Mouse (Mus musculus): Measurements from ENCODE around the gene Flt4. TPM values are rescaled to one million over a fixed set of nuclear protein-coding genes. Genes with fewer than 3 reads are reported as not detected.
"Not testable (repeated sequence)": the region's sequence is repeated elsewhere in the genome, so short reads cannot be mapped to it uniquely, and the experiment has no call there.

Gene Flt4
- polyA plus RNA-seq (2015; fragmentation: Nextera tagmentation; extraction: Ambion mirVana): 7.4 and 8.3 TPM in 2 replicates

- Histone ChIP-seq H3K9ac (peak within 1 kb of the TSS; percentile 80), H3K27ac (replicated peaks) (peak within 1 kb of the TSS; percentile 28; the same call in 1 of the 2 replicates), H3K4me1 (peaks cover 25% of the 10 kb centered on the region), H3K4me3 (peak within 1 kb of the TSS; percentile 67), H3K27me3 (replicated peaks) (peaks cover 40% of the 10 kb centered on the region), H3K4me2 (peak within 1 kb of the TSS; percentile 81)
- H3K9me3 ChIP-seq, H3K36me3 ChIP-seq: not testable (repeated sequence)
- ATAC-seq (ENCODE audit: extremely low read depth, insufficient number of reproducible peaks, low FRiP score, low TSS enrichment): peak; percentile 70; the same call in 1 of the 2 replicates
- WGBS: 3% methylated on average over 47 of the region's 61 CpGs
Measured at GRCm38 (mm10) chr11:49608938-49609867, at the start of gene Flt4. Gene Flt4 (plus strand): TSS chr11:49609263.

- not testable (repeated sequence) for H3K36me3 ChIP-seq; ATAC-seq (ENCODE audit: extremely low read depth, insufficient number of reproducible peaks, low FRiP score, low TSS enrichment); H3K27ac ChIP-seq (replicated peaks); H3K4me3 ChIP-seq; H3K9ac ChIP-seq; H3K4me1 ChIP-seq; H3K4me2 ChIP-seq; H3K9me3 ChIP-seq; H3K27me3 ChIP-seq (replicated peaks)
- 42% methylated on average over 2 of the region's 2 CpGs for WGBS
Measured at GRCm38 (mm10) chr11:49575054-49575453, 34.0 kb upstream of the Flt4 start.

- H3K4me2 ChIP-seq; H3K27me3 ChIP-seq (replicated peaks); H3K9me3 ChIP-seq; H3K27ac ChIP-seq (replicated peaks); H3K4me1 ChIP-seq; H3K4me3 ChIP-seq; H3K9ac ChIP-seq; ATAC-seq (ENCODE audit: extremely low read depth, insufficient number of reproducible peaks, low FRiP score, low TSS enrichment); H3K36me3 ChIP-seq: not testable (repeated sequence)
- 75% methylated on average over 8 of the region's 8 CpGs for WGBS
Measured at GRCm38 (mm10) chr11:49580452-49580851, 28.6 kb upstream of the Flt4 start.

GRCm38 (mm10) chr11:49590213-49590612, 18.9 kb upstream of the Flt4 start:
- 79% methylated on average over 19 of the region's 19 CpGs for WGBS
- Histone ChIP-seq H3K27me3 (replicated peaks) (0 out of 2 replicates have a peak, but pooled peaks cover 6% of the 10 kb centered on the region), H3K4me3 (no peak overlapping the region), H3K9ac (no peak overlapping the region), H3K4me2 (no peak overlapping the region), H3K36me3 (no peaks in the 10 kb centered on the region), H3K9me3 (no peaks in the 10 kb centered on the region), H3K4me1 (no peaks in the 10 kb centered on the region), H3K27ac (replicated peaks) (no peak overlapping the region)
- ATAC-seq (ENCODE audit: extremely low read depth, insufficient number of reproducible peaks, low FRiP score, low TSS enrichment): no peak

- H3K4me2 ChIP-seq; H3K4me3 ChIP-seq; H3K4me1 ChIP-seq; H3K27me3 ChIP-seq (replicated peaks); ATAC-seq (ENCODE audit: extremely low read depth, insufficient number of reproducible peaks, low FRiP score, low TSS enrichment); H3K36me3 ChIP-seq; H3K9me3 ChIP-seq; H3K27ac ChIP-seq (replicated peaks); H3K9ac ChIP-seq: not testable (repeated sequence)
- 57% methylated on average over 2 of the region's 2 CpGs for WGBS
Measured at GRCm38 (mm10) chr11:49597149-49597548, 11.9 kb upstream of the Flt4 start.

GRCm38 (mm10) chr11:49608306-49608705, 757 bp upstream of the Flt4 start:
- ATAC-seq (ENCODE audit: extremely low read depth, insufficient number of reproducible peaks, low FRiP score, low TSS enrichment); H3K27ac ChIP-seq (replicated peaks); H3K9ac ChIP-seq; H3K4me2 ChIP-seq; H3K4me3 ChIP-seq; H3K36me3 ChIP-seq; H3K9me3 ChIP-seq: not testable (repeated sequence)
- 78% methylated on average over 5 of the region's 5 CpGs for WGBS
- Histone ChIP-seq H3K27me3 (replicated peaks) (peaks cover 38% of the 10 kb centered on the region), H3K4me1 (peaks cover 20% of the 10 kb centered on the region)

GRCm38 (mm10) chr11:49609868-49610824, 1.1 kb downstream of the Flt4 start:
- not testable (repeated sequence) for H3K9me3 ChIP-seq; ATAC-seq (ENCODE audit: extremely low read depth, insufficient number of reproducible peaks, low FRiP score, low TSS enrichment); H3K36me3 ChIP-seq
- Histone ChIP-seq H3K27ac (replicated peaks) (peak overlapping the region; percentile 4; the same call in 1 of the 2 replicates), H3K9ac (peak overlapping the region; percentile 80), H3K4me1 (peaks cover 25% of the 10 kb centered on the region), H3K4me3 (peak overlapping the region; percentile 67), H3K27me3 (replicated peaks) (peaks cover 49% of the 10 kb centered on the region), H3K4me2 (peak overlapping the region; percentile 81)
- 2% methylated on average over 52 of the region's 52 CpGs for WGBS

- H3K36me3 ChIP-seq; H3K27ac ChIP-seq (replicated peaks); ATAC-seq (ENCODE audit: extremely low read depth, insufficient number of reproducible peaks, low FRiP score, low TSS enrichment); H3K9ac ChIP-seq; H3K9me3 ChIP-seq: not testable (repeated sequence)
- Histone ChIP-seq H3K4me1 (peaks cover 25% of the 10 kb centered on the region), H3K4me2 (peak overlapping the region; percentile 81), H3K4me3 (peak overlapping the region; percentile 67), H3K27me3 (replicated peaks) (peaks cover 57% of the 10 kb centered on the region)
- 28% methylated on average over 3 of the region's 3 CpGs for WGBS
Measured at GRCm38 (mm10) chr11:49611349-49611748, 2.3 kb downstream of the Flt4 start.

- no peaks in the 10 kb centered on the region for H3K36me3 ChIP-seq
- H3K4me3 ChIP-seq: peak overlapping the region; percentile 4; the same call in 1 of the 2 replicates
- peaks cover 50% of the 10 kb centered on the region for H3K27me3 ChIP-seq (replicated peaks)
- no peak overlapping the region for H3K9ac ChIP-seq
- H3K27ac ChIP-seq (replicated peaks): no peak overlapping the region
- 17% methylated on average over 3 of the region's 3 CpGs for WGBS
- H3K9me3 ChIP-seq: no peaks in the 10 kb centered on the region
- peak overlapping the region; percentile 81; the same call in 1 of the 2 replicates for H3K4me2 ChIP-seq
- peaks cover 25% of the 10 kb centered on the region for H3K4me1 ChIP-seq
- 0 out of 2 replicates have a peak, but pooled peaks have one; percentile 23 for ATAC-seq (ENCODE audit: extremely low read depth, insufficient number of reproducible peaks, low FRiP score, low TSS enrichment)
Measured at GRCm38 (mm10) chr11:49612154-49612553, 3.1 kb downstream of the Flt4 start.

- Histone ChIP-seq H3K4me1 (peaks cover 29% of the 10 kb centered on the region), H3K27ac (replicated peaks) (no peak overlapping the region), H3K4me3 (no peak overlapping the region), H3K36me3 (no peaks in the 10 kb centered on the region), H3K4me2 (peak overlapping the region; percentile 32), H3K27me3 (replicated peaks) (peaks cover 42% of the 10 kb centered on the region), H3K9ac (no peak overlapping the region), H3K9me3 (no peaks in the 10 kb centered on the region)
- no peak for ATAC-seq (ENCODE audit: extremely low read depth, insufficient number of reproducible peaks, low FRiP score, low TSS enrichment)
- WGBS: 9% methylated on average over 10 of the region's 10 CpGs
Measured at GRCm38 (mm10) chr11:49613349-49613748, 4.3 kb downstream of the Flt4 start.

All from heart, embryonic 13.5 days (tissue).